ENCODE assay signal across 21 mouse cellular contexts in genomic region chr12:52479323-52479722, GRCm38 (mm10). TPM values are rescaled to one million over a fixed set of nuclear protein-coding genes. Genes with fewer than 3 reads are reported as not detected.
DNase-seq lines count a peak whose midpoint lies in the region; ATAC-seq and TF ChIP-seq lines count a peak whose summit lies in the region.
"Had no signal": no experiment of that assay in that cellular context is flagged by ENCODE, and none has a peak within 500 bp of the region (broad histone marks: within the 10 kb centered on the region; RNA-seq: fewer than 3 reads in every experiment).

No protein-coding gene starts in this region.

- peaks cover 24% of the 10 kb centered on the region for H3K4me1 ChIP-seq in heart, embryonic 13.5 days
- H3K4me1 ChIP-seq in lung, postnatal 0 days (ENCODE audit: insufficient read depth, low read depth, low read length) = no peaks in the 10 kb centered on the region; the same call in 1 of the 2 replicates
- H3K4me1 ChIP-seq: embryonic facial prominence, embryonic 13.5 days had no signal

- WGBS in heart, embryonic 13.5 days = 33% methylated on average over 6 of the region's 6 CpGs
- WGBS in lung, postnatal 0 days = 36% methylated on average over 6 of the region's 6 CpGs

- H3K27me3 ChIP-seq in heart, embryonic 13.5 days (replicated peaks) = no peaks in the 10 kb centered on the region
- no peaks in the 10 kb centered on the region for H3K27me3 ChIP-seq in lung, postnatal 0 days (replicated peaks; ENCODE audit: insufficient read depth, low read length)
- H3K27me3 ChIP-seq: CH12.LX; embryonic facial prominence, embryonic 13.5 days; forebrain, embryonic 12.5 days; Patski had no signal

- DNase-seq in heart, postnatal 10 days = no peak
- peak; percentile 12 for DNase-seq in 3T3-L1 (ENCODE audit: low read depth, low spot score)
- peak; percentile 78 for DNase-seq in lung, postnatal 0 days (ENCODE audit: low spot score)
- peak; percentile 57 for DNase-seq in lung, postnatal 36 days
- DNase-seq in kidney, postnatal 36 days = no peak
- no peak for DNase-seq in kidney, adult 9 months
- DNase-seq: adrenal gland, postnatal 14 days; cerebellum, adult 18-20 months; cerebellum, adult 9-11 months; cerebellum, postnatal 36 days; gastrocnemius, postnatal 10 days; heart, adult 2 months had no signal

- no peak for TF ChIP-seq CTCF in lung, postnatal 0 days (IDR thresholded peaks at IDR 0.05)

- no peak overlapping the region for H3K9ac ChIP-seq in heart, embryonic 13.5 days
- no peak overlapping the region for H3K9ac ChIP-seq in lung, postnatal 0 days (replicated peaks; ENCODE audit: low read depth)
- H3K9ac ChIP-seq: embryonic facial prominence, embryonic 13.5 days; forebrain, embryonic 12.5 days; hindbrain, embryonic 14.5 days had no signal

- H3K36me3 ChIP-seq in heart, embryonic 13.5 days = no peaks in the 10 kb centered on the region
- H3K36me3 ChIP-seq in lung, postnatal 0 days (ENCODE audit: insufficient read depth, low read length) = no peaks in the 10 kb centered on the region
- H3K36me3 ChIP-seq: embryonic facial prominence, embryonic 13.5 days; forebrain, embryonic 12.5 days; hindbrain, embryonic 10.5 days had no signal

- H3K9me3 ChIP-seq in heart, embryonic 13.5 days = no peaks in the 10 kb centered on the region
- H3K9me3 ChIP-seq in lung, postnatal 0 days (ENCODE audit: low read length) = no peaks in the 10 kb centered on the region
- H3K9me3 ChIP-seq: embryonic facial prominence, embryonic 13.5 days; forebrain, embryonic 12.5 days; hindbrain, embryonic 10.5 days had no signal

- no peak for ATAC-seq in heart, embryonic 13.5 days (ENCODE audit: extremely low read depth, insufficient number of reproducible peaks, low FRiP score, low TSS enrichment)
- peak; percentile 90 for ATAC-seq in lung, postnatal 0 days
- ATAC-seq: activated CD4-positive, CD25-positive, alpha-beta regulatory T cell, adult 4 months; forebrain, embryonic 16.5 days; Patski had no signal

- intact Hi-C loops in heart, postnatal 10 days (cut with DNase I) = no loop called here

- peak; percentile 93 for TF ChIP-seq EP300 in lung, postnatal 0 days (IDR thresholded peaks at IDR 0.05)

- H3K4me2 ChIP-seq in heart, embryonic 13.5 days = no peak overlapping the region
- no peak overlapping the region for H3K4me2 ChIP-seq in lung, postnatal 0 days (replicated peaks; ENCODE audit: low read depth, low read length)
- H3K4me2 ChIP-seq: embryonic facial prominence, embryonic 13.5 days; forebrain, embryonic 12.5 days; hindbrain, embryonic 14.5 days had no signal

- H3K27ac ChIP-seq in heart, embryonic 13.5 days (replicated peaks) = 0 out of 2 replicates have a peak overlapping the region, but pooled peaks have one; percentile 12
- H3K27ac ChIP-seq in lung, postnatal 0 days (ENCODE audit: low read length) = no peak overlapping the region
- H3K27ac ChIP-seq: embryonic facial prominence, embryonic 13.5 days; forebrain, embryonic 12.5 days; heart, adult 2 months; hindbrain, embryonic 10.5 days; hindbrain, embryonic 14.5 days had no signal

- H3K4me3 ChIP-seq in heart, embryonic 13.5 days = no peak overlapping the region
- no peak overlapping the region for H3K4me3 ChIP-seq in lung, postnatal 0 days (ENCODE audit: low read depth, low read length)
- H3K4me3 ChIP-seq: embryonic facial prominence, embryonic 13.5 days; forebrain, embryonic 12.5 days; heart, adult 2 months; hindbrain, embryonic 10.5 days had no signal

RNA-seq across cellular contexts. Expression of gene Arhgap5, which starts 24.4 kb away (rescaled TPM):
- polyA plus RNA-seq in heart, embryonic 13.5 days (2015; fragmentation: Nextera tagmentation; extraction: Ambion mirVana) = 26.9 and 29.4 TPM in 2 replicates
- total RNA-seq in heart, postnatal 10 days (2021) = 10 to 100 TPM; 78.7 to 88.7 TPM
- 32.1 and 39.1 TPM in 2 replicates for polyA plus RNA-seq in lung, postnatal 0 days (2015; fragmentation: Nextera tagmentation; extraction: Ambion mirVana)

Comparison
In these comparisons a context has a peak if more than half of its experiments do, and no peak if none do; other contexts are left out.
1. DNase-seq: peak in 3T3-L1 (single experiment), lung, postnatal 0 days (single experiment) and lung, postnatal 36 days (single experiment); none in heart, postnatal 10 days (0 of 2), kidney, postnatal 36 days (0 of 2) and kidney, adult 9 months (single experiment).